Mouse (Mus musculus) embryonic fibroblast, embryonic 13.5 days (primary cell): ENCODE measurements around the gene Zfp467. TPM values are rescaled to one million over a fixed set of nuclear protein-coding genes. Genes with fewer than 3 reads are reported as not detected.

Experiments
- H3K27ac ChIP-seq: 2 replicates; pipeline ENCODE4 v1.5.1; 2012; ENCODE audit warnings: low read length, control low read depth, inconsistent platforms; ENCODE audit not compliant: insufficient read depth
- H3K4me1 ChIP-seq: 2 replicates; pipeline ENCODE4 v1.6.1; 2011; ENCODE audit warnings: low read length; ENCODE audit not compliant: control insufficient read depth, insufficient read depth
- H3K4me3 ChIP-seq: 2 replicates; pipeline ENCODE4 v1.5.1; 2011; ENCODE audit warnings: mild to moderate bottlenecking, control low read depth, low read length; ENCODE audit not compliant: insufficient read depth
- CTCF ChIP-seq: IDR thresholded peaks from 2 replicates; pipeline ENCODE4 v1.5.1; 2011; ENCODE audit warnings: mild to moderate bottlenecking, control low read depth, low read length, moderate library complexity, borderline replicate concordance; ENCODE audit not compliant: insufficient read depth
- POLR2A ChIP-seq: IDR thresholded peaks from 2 replicates; pipeline ENCODE4 v1.6.1; 2011; ENCODE audit warnings: low read depth, mild to moderate bottlenecking, control low read depth, low read length, moderate library complexity
- polyA plus RNA-seq: library from polyadenylated mRNA; stranded (reverse); fragments of >200 nt; gene quantifications from 2 replicates; pipeline ENCODE4 v1.2.4, GENCODE M21; 2011; ENCODE audit warnings: low read depth; ENCODE audit not compliant: missing spikeins, insufficient read length

Zfp467 gene
- polyA plus RNA-seq, 1 experiment: 14.7 TPM

DNA sequence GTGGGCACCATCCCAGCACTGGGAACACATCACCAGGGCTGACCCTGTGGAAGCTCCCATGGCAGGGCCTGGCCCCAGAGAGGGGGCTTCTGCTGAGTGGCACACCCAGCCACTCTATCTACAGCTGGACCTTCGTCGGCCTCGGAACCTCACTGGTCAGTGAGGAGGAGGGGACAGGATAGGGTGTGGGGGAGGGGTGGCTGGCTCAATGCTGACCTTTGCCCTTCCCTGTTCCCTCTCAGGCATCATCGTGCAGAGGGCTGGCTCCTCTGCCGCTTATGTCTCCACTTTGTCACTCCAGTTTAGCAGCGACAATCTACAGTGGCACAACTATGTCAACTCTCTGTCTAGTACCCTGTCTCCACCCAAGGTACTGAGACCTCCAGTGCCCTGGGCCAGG lies 21.1 kb upstream of the Zfp467 start:
- Histone ChIP-seq H3K27ac (no peak overlapping the region), H3K4me3 (no peak overlapping the region), H3K4me1 (no peaks in the 10 kb centered on the region)
- TF ChIP-seq CTCF (no peak), POLR2A (no peak)

DNA sequence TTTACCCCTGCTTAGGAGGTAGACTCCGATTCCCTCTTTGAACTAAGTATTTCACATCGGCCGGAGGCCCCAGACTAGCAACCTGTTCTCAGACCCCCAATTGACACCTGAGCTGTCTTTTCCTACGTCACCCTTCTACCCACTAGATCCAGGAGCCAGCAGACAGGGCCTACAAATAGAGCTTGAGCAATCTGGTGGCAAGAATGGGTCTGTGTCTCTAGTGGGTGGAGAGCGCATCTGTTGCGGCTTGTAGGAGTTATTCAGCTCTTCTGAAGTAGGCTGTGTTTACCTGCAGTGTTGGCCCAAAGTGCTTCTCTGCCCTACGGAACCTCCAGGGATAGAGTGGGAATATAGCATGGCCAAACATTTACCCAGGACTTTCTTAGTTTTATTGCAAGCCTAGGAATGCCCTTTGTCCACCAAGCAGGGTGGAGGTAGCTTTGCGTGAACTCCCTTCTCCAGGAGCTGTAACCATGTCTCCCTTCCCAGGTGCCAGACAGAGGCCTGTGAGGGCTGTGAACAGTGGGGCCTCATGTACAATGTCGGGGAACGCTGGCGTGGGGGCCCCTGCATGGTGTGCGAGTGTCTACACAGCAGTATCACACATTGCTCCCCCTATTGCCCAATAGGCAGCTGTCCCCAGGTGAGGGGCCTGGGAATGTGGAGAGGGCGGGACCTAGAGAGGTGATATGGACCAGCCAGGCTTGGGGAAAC lies 19.5 kb upstream of the Zfp467 start:
- no peak overlapping the region for H3K4me3 ChIP-seq
- H3K27ac ChIP-seq: no peak overlapping the region
- TF ChIP-seq POLR2A (no peak), CTCF (no peak)
- no peaks in the 10 kb centered on the region for H3K4me1 ChIP-seq

DNA sequence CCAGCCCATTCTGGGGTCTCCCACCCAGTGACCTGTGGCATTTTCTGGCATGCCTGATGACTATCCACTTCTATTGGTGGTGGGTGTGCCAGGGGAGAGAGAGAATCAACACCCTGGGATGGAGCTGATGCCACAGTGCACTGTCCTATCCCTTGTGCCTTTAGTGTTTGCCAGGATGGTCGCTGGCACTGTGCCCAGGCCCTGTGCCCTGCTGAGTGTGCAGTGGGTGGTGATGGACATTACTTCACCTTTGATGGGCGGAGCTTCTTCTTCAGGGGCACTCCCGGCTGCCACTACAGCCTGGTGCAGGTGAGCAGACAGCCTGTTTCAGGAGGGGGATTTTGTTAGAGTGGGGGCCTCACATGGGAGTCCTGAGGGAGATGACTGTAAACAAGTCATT lies 7.1 kb upstream of the Zfp467 start:
- Histone ChIP-seq H3K4me1 (no peaks in the 10 kb centered on the region), H3K4me3 (no peak overlapping the region), H3K27ac (no peak overlapping the region)
- TF ChIP-seq POLR2A (no peak), CTCF (no peak)

DNA sequence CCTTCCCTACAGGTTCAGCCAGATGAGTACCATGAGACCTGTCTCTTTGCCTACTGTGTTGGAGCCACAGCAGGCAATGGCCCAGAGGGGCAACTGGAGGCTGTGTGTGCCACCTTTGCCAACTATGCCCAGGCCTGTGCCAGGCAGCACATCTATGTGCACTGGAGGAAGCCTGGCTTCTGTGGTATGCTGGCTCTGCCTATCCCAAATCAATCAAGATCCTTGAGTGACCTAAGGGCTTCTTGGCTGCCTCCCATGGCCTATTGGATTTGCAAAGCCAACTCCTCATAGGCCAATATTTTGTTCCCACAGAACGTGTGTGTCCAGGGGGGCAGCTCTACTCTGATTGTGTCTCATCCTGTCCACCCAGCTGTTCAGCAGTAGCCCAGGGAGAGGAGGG lies 6.5 kb upstream of the Zfp467 start:
- Histone ChIP-seq H3K27ac (no peak overlapping the region), H3K4me1 (no peaks in the 10 kb centered on the region), H3K4me3 (no peak overlapping the region)
- TF ChIP-seq POLR2A (no peak), CTCF (no peak)

DNA sequence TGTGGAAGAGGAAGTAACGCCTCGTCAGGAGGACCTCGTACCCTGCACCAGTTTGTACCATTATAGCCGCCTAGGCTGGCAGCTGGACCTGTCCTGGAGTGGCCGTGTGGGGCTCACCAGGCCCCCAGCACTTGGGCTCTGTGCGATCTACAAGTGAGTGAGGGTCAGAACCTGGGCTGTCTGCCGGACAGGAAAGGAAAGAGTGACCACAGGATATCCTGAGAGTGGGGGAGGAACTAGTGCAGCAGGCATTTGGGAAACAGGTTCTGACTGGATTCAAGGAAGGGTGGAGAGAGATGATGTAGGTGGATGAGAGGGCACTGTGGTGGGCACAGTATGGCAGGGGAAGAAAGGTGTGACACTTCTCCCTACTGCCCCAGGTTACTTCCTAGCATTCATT lies 2.9 kb upstream of the Zfp467 start:
- TF ChIP-seq POLR2A (no peak), CTCF (no peak)
- H3K27ac ChIP-seq: no peak overlapping the region
- no peaks in the 10 kb centered on the region for H3K4me1 ChIP-seq
- no peak overlapping the region for H3K4me3 ChIP-seq

DNA sequence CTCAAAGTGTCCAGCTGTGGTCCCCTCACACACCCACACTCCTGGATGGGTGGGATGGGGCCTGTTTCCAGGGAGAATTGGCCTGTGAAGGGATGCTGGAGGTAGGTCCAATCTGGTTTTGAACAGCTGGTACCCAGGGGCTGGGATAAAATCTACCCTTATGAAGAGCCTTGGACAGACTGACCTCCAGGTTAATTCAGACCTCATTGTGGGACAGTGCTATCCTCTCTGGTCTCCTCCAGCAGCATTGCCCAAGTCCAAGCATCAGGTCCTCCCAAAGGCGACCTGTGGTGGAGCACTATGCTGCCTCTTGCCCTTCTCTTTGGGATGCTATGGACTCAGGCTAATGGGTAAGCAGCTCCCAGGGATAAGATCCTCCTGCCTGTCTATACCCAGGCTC lies 2.3 kb upstream of the Zfp467 start, which contains the start of gene Sspo:
Gene Sspo, plus strand, starts transcription at position 301 of the 400 bp plus-strand sequence.
- Histone ChIP-seq H3K4me1 (no peaks in the 10 kb centered on the region), H3K4me3 (no peak within 1 kb of the TSS), H3K27ac (no peak within 1 kb of the TSS)
- TF ChIP-seq POLR2A (no peak), CTCF (no peak)

DNA sequence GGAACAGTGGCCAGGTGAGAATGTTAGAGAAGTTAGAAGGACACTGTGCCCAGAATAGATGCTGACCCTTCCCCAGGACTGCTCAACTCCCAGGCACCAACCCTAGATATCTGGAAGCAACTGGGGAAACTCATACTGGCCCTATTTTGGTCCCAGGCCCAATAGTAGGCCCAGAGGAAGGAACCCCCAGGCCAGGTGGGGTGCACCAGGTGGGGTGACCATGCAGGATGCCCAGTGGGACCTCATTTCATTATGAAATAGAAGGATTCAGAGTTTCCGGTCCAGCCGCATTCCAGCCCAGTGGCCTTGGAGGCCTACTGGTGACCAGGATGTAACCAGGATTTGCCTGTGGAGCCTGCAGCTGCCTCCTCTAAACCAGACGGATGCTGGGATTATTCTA lies 1.3 kb upstream of the Zfp467 start:
- Histone ChIP-seq H3K27ac (no peak overlapping the region), H3K4me3 (no peak overlapping the region), H3K4me1 (no peaks in the 10 kb centered on the region)
- TF ChIP-seq POLR2A (no peak), CTCF (no peak)

DNA sequence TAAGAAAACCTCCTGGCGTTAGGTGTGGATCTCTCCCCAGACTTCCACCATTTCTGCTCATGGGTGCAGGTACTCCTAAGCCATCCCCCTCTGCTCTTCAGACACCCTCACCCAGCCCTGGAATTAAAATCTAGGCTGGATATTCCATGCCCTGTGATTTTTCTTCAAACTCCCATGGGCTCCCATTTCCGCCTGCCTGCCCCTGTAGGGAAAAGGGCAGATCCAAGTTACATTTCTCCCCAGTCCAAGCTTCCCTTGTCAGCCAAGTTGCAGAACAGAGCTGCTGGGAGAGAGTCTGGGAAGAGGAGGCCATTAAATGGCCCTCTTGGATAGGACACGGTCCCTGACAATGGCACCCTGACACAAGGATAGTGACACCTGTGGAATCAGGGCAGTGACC lies 631 bp upstream of the Zfp467 start:
- TF ChIP-seq POLR2A (no peak), CTCF (no peak)
- no peak overlapping the region for H3K4me3 ChIP-seq
- no peak overlapping the region for H3K27ac ChIP-seq
- no peaks in the 10 kb centered on the region for H3K4me1 ChIP-seq

DNA sequence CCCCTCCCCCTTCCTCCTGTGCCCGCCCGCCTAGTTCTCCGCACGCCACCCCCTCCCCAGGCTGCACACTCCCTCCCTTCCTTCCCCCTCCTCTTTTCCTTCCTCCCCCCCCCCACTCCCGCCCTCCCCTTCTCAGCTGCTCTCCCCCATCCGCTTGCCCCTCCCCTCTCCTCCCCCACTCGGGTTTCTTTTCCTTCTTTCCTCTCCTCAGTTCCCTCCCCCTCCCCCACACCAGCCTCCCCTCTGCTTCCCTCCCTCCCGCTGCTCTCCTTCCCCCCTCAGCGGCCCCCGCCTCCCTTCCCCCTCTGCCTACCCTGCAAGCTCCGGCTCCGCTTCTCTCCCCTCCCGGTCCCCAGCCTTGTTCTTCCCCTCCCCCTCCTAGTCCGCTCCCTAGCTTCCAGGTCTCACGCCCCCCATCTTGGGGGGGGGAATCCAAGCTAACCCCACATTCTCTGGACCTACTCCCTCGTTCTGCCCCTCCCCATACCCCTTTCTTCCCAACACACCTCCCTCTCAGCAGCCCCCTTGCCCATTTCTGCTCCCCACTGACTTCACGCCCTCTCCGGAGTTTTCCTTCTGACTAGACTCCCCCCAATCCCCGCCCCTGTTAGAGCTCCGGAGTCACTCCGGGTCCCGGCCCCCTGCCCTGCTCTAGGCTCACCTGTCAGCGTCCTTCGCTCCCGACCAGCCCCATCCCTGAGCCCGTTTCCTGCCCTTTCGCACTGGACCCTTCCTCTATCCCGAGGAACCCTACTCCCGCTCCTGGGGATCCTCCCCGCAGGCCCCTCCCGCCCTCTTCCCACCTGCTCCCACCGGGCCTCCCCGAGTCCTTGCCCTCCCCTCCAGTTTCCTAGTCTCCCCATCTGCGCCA lies 1.1 kb downstream of the Zfp467 start:
- peak overlapping the region; percentile 24; the same call in 1 of the 2 replicates for H3K27ac ChIP-seq
- H3K4me3 ChIP-seq: peak overlapping the region; percentile 69
- no peaks in the 10 kb centered on the region for H3K4me1 ChIP-seq
- TF ChIP-seq CTCF (no peak), POLR2A (peak; percentile 40)
